Mouse (Mus musculus): ENCODE data around the gene Zfhx3.

The Zfhx3 gene

GRCm38 (mm10) chr8:108355119-108355777, 412.8 kb downstream of the Zfhx3 start:
- in situ Hi-C loops (cut with MseI, MboI) = no loop called here

GRCm38 (mm10) chr8:108361402-108361801, 419.0 kb downstream of the Zfhx3 start:
- in situ Hi-C loops (cut with MseI, MboI) = no loop called here

- in situ Hi-C loops (cut with MseI, MboI) = no loop called here
Measured at GRCm38 (mm10) chr8:108362421-108362820, 420.0 kb downstream of the Zfhx3 start.

GRCm38 (mm10) chr8:108363435-108363834, 421.0 kb downstream of the Zfhx3 start:
- in situ Hi-C loops (cut with MseI, MboI) = no loop called here

- in situ Hi-C loops (cut with MseI, MboI) = no loop called here
Measured at GRCm38 (mm10) chr8:108363856-108364255, 421.4 kb downstream of the Zfhx3 start.

- in situ Hi-C loops (cut with MseI, MboI) = no loop called here
Measured at GRCm38 (mm10) chr8:108369081-108369480, 426.6 kb downstream of the Zfhx3 start.

- in situ Hi-C loops (cut with MseI, MboI) = no loop called here
Measured at GRCm38 (mm10) chr8:108370731-108371130, 428.3 kb downstream of the Zfhx3 start.

- in situ Hi-C loops (cut with MseI, MboI) = no loop called here
Measured at GRCm38 (mm10) chr8:108373046-108373445, 430.6 kb downstream of the Zfhx3 start.

GRCm38 (mm10) chr8:108378036-108378435, 435.6 kb downstream of the Zfhx3 start:
- in situ Hi-C loops (cut with MseI, MboI) = no loop called here

- in situ Hi-C loops (cut with MseI, MboI) = no loop called here
Measured at GRCm38 (mm10) chr8:108383121-108383520, 440.7 kb downstream of the Zfhx3 start.

- in situ Hi-C loops (cut with MseI, MboI) = no loop called here
Measured at GRCm38 (mm10) chr8:108387160-108387912, 444.9 kb downstream of the Zfhx3 start.

- in situ Hi-C loops (cut with MseI, MboI) = no loop called here
Measured at GRCm38 (mm10) chr8:108387913-108388274, 445.4 kb downstream of the Zfhx3 start.

- in situ Hi-C loops (cut with MseI, MboI) = no loop called here
Measured at GRCm38 (mm10) chr8:108392909-108393308, 450.5 kb downstream of the Zfhx3 start.

GRCm38 (mm10) chr8:108402149-108402548, 459.7 kb downstream of the Zfhx3 start:
- in situ Hi-C loops (cut with MseI, MboI) = no loop called here

GRCm38 (mm10) chr8:108406716-108407494, 464.5 kb downstream of the Zfhx3 start:
- in situ Hi-C loops (cut with MseI, MboI) = no loop called here

GRCm38 (mm10) chr8:108419162-108419844, 476.9 kb downstream of the Zfhx3 start:
- in situ Hi-C loops (cut with MseI, MboI) = no loop called here

GRCm38 (mm10) chr8:108422521-108422920, 480.1 kb downstream of the Zfhx3 start:
- in situ Hi-C loops (cut with MseI, MboI) = no loop called here

GRCm38 (mm10) chr8:108424337-108424736, 481.9 kb downstream of the Zfhx3 start:
- in situ Hi-C loops (cut with MseI, MboI) = no loop called here

GRCm38 (mm10) chr8:108433321-108433720, 490.9 kb downstream of the Zfhx3 start:
- in situ Hi-C loops (cut with MseI, MboI) = no loop called here

GRCm38 (mm10) chr8:108434510-108434909, 492.1 kb downstream of the Zfhx3 start:
- in situ Hi-C loops (cut with MseI, MboI) = no loop called here

- in situ Hi-C loops (cut with MseI, MboI) = no loop called here
Measured at GRCm38 (mm10) chr8:108436336-108436735, 493.9 kb downstream of the Zfhx3 start.

GRCm38 (mm10) chr8:108437316-108437830, 494.9 kb downstream of the Zfhx3 start:
- in situ Hi-C loops (cut with MseI, MboI) = no loop called here

Data from mouse trophoblast stem cell (cell line).